Comparison of ENCODE assay signal across 40 mouse cellular contexts in the genomic region with DNA sequence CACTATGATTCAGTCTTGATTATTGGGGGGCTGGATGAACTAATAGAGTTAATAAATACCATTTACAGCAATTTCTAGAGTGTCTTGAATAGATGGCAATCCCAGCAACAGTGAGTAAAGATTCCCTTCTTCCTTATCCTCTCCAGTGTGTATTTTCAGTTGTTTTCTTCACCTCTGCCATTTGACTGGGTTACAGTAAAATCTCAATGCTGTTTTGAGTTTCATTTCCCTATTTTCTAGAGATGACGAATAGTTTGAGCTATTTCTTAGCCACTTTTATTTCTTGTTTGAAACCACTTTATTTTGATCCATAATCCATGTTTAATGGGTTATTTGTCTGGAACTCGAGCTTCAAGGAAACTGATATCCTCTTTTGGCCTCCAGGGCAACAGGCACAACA. TPM values are rescaled to one million over a fixed set of nuclear protein-coding genes. Genes with fewer than 3 reads are reported as not detected.
"Had no signal": no experiment of that assay in that cellular context is flagged by ENCODE, and none has a peak within 500 bp of the region (broad histone marks: within the 10 kb centered on the region; RNA-seq: fewer than 3 reads in every experiment).

No protein-coding gene starts in this region.

- H3K36me3 ChIP-seq: embryonic facial prominence, embryonic 10.5 days; embryonic facial prominence, embryonic 12.5 days; embryonic facial prominence, embryonic 13.5 days; embryonic facial prominence, embryonic 15.5 days; forebrain, embryonic 10.5 days; forebrain, embryonic 12.5 days; forebrain, embryonic 15.5 days; heart, embryonic 10.5 days had no signal

- H3K27ac ChIP-seq: embryonic facial prominence, embryonic 10.5 days; embryonic facial prominence, embryonic 12.5 days; embryonic facial prominence, embryonic 13.5 days; embryonic facial prominence, embryonic 15.5 days; forebrain, embryonic 10.5 days; forebrain, embryonic 12.5 days; forebrain, embryonic 13.5 days; forebrain, embryonic 15.5 days; gastrocnemius, adult 2 months; heart, adult 2 months; heart, embryonic 10.5 days had no signal

- H3K4me2 ChIP-seq: embryonic facial prominence, embryonic 12.5 days; embryonic facial prominence, embryonic 13.5 days; embryonic facial prominence, embryonic 15.5 days; forebrain, embryonic 12.5 days; forebrain, embryonic 13.5 days; forebrain, embryonic 15.5 days had no signal

- H3K9ac ChIP-seq: embryonic facial prominence, embryonic 12.5 days; embryonic facial prominence, embryonic 13.5 days; embryonic facial prominence, embryonic 15.5 days; forebrain, embryonic 12.5 days; forebrain, embryonic 13.5 days; forebrain, embryonic 15.5 days; forebrain, postnatal 0 days had no signal

- ATAC-seq: forebrain, embryonic 13.5 days; forebrain, embryonic 14.5 days; forebrain, embryonic 15.5 days; forebrain, embryonic 16.5 days; forebrain, postnatal 0 days had no signal

- H3K27me3 ChIP-seq: embryonic facial prominence, embryonic 12.5 days; embryonic facial prominence, embryonic 13.5 days; embryonic facial prominence, embryonic 15.5 days; forebrain, embryonic 12.5 days; forebrain, embryonic 13.5 days; forebrain, embryonic 15.5 days had no signal

- DNase-seq: cerebellum, adult 9-10 months; cerebellum, adult 9-11 months; cerebellum, postnatal 10 days; cerebellum, postnatal 14 days; cerebellum, postnatal 25 days; cerebellum, postnatal 36 days; embryo, embryonic 11 days; forebrain, postnatal 0 days; gastrocnemius, adult 2 months; gastrocnemius, postnatal 10 days; gastrocnemius, postnatal 14 days; gastrocnemius, postnatal 25 days; gastrocnemius, postnatal 36 days; heart, adult 11 months; heart, adult 18-20 months; heart, adult 2 months had no signal

- H3K4me1 ChIP-seq: embryonic facial prominence, embryonic 10.5 days; embryonic facial prominence, embryonic 12.5 days; embryonic facial prominence, embryonic 13.5 days; embryonic facial prominence, embryonic 15.5 days; forebrain, embryonic 10.5 days; forebrain, embryonic 12.5 days; forebrain, embryonic 13.5 days; forebrain, embryonic 15.5 days; heart, embryonic 10.5 days had no signal

- H3K4me3 ChIP-seq: embryonic facial prominence, embryonic 10.5 days; embryonic facial prominence, embryonic 12.5 days; embryonic facial prominence, embryonic 13.5 days; embryonic facial prominence, embryonic 15.5 days; erythroblast, embryonic 14.5 days; forebrain, embryonic 10.5 days; forebrain, embryonic 12.5 days; forebrain, embryonic 13.5 days; forebrain, embryonic 15.5 days; gastrocnemius, adult 2 months; heart, adult 2 months; heart, embryonic 10.5 days had no signal

- H3K9me3 ChIP-seq: embryonic facial prominence, embryonic 12.5 days; embryonic facial prominence, embryonic 13.5 days; embryonic facial prominence, embryonic 15.5 days; forebrain, embryonic 12.5 days; forebrain, embryonic 13.5 days; forebrain, embryonic 15.5 days; heart, embryonic 10.5 days had no signal

RNA-seq across cellular contexts. Expression of a gene that starts 8.5 kb away (rescaled TPM):
- total RNA-seq: common myeloid progenitor, adult 5-6 weeks; forebrain, postnatal 0 days; gastrocnemius, adult 18-20 months; gastrocnemius, adult 2 months; gastrocnemius, adult 8-10 months; gastrocnemius, postnatal 10 days; gastrocnemius, postnatal 14 days; gastrocnemius, postnatal 25 days; gastrocnemius, postnatal 36 days; gastrocnemius, postnatal 4 days; granulocyte monocyte progenitor cell, adult 5-6 weeks; heart, adult 18-20 months; heart, adult 2 months; heart, adult 8-10 months had no signal
- polyA plus RNA-seq: cortical plate, adult 2 months; embryonic facial prominence, embryonic 10.5 days; embryonic facial prominence, embryonic 11.5 days; embryonic facial prominence, embryonic 12.5 days; embryonic facial prominence, embryonic 13.5 days; embryonic facial prominence, embryonic 15.5 days; erythroblast, embryonic 14.5 days; forebrain, embryonic 10.5 days; forebrain, embryonic 11.5 days; forebrain, embryonic 12.5 days; forebrain, embryonic 13.5 days; forebrain, embryonic 14.5 days; forebrain, embryonic 15.5 days; forebrain, embryonic 16.5 days; forebrain, postnatal 0 days; frontal cortex, adult 2 months; gonadal fat pad, adult 2 months; heart, adult 2 months; heart, embryonic 10.5 days had no signal

RNA-seq across cellular contexts. Expression of a gene that starts 26.6 kb away (rescaled TPM):
- total RNA-seq: common myeloid progenitor, adult 5-6 weeks; forebrain, postnatal 0 days; gastrocnemius, adult 18-20 months; gastrocnemius, adult 2 months; gastrocnemius, adult 8-10 months; gastrocnemius, postnatal 10 days; gastrocnemius, postnatal 14 days; gastrocnemius, postnatal 25 days; gastrocnemius, postnatal 36 days; gastrocnemius, postnatal 4 days; granulocyte monocyte progenitor cell, adult 5-6 weeks; heart, adult 18-20 months; heart, adult 2 months; heart, adult 8-10 months had no signal
- polyA plus RNA-seq: cortical plate, adult 2 months; embryonic facial prominence, embryonic 10.5 days; embryonic facial prominence, embryonic 11.5 days; embryonic facial prominence, embryonic 12.5 days; embryonic facial prominence, embryonic 13.5 days; embryonic facial prominence, embryonic 15.5 days; erythroblast, embryonic 14.5 days; forebrain, embryonic 10.5 days; forebrain, embryonic 11.5 days; forebrain, embryonic 12.5 days; forebrain, embryonic 13.5 days; forebrain, embryonic 14.5 days; forebrain, embryonic 15.5 days; forebrain, embryonic 16.5 days; forebrain, postnatal 0 days; frontal cortex, adult 2 months; gonadal fat pad, adult 2 months; heart, adult 2 months; heart, embryonic 10.5 days had no signal

RNA-seq across cellular contexts. Expression of a gene that starts 31.6 kb away (rescaled TPM):
- total RNA-seq: common myeloid progenitor, adult 5-6 weeks; forebrain, postnatal 0 days; gastrocnemius, adult 18-20 months; gastrocnemius, adult 2 months; gastrocnemius, adult 8-10 months; gastrocnemius, postnatal 10 days; gastrocnemius, postnatal 14 days; gastrocnemius, postnatal 25 days; gastrocnemius, postnatal 36 days; gastrocnemius, postnatal 4 days; granulocyte monocyte progenitor cell, adult 5-6 weeks; heart, adult 18-20 months; heart, adult 2 months; heart, adult 8-10 months had no signal
- polyA plus RNA-seq: cortical plate, adult 2 months; embryonic facial prominence, embryonic 10.5 days; embryonic facial prominence, embryonic 11.5 days; embryonic facial prominence, embryonic 12.5 days; embryonic facial prominence, embryonic 13.5 days; embryonic facial prominence, embryonic 14.5 days; erythroblast, embryonic 14.5 days; forebrain, embryonic 10.5 days; forebrain, embryonic 11.5 days; forebrain, embryonic 12.5 days; forebrain, embryonic 13.5 days; forebrain, embryonic 14.5 days; forebrain, embryonic 15.5 days; forebrain, embryonic 16.5 days; forebrain, postnatal 0 days; frontal cortex, adult 2 months; gonadal fat pad, adult 2 months; heart, adult 2 months; heart, embryonic 10.5 days had no signal
